Mouse (Mus musculus): ENCODE results near the gene Birc5. TPM values are rescaled to one million over a fixed set of nuclear protein-coding genes. Genes with fewer than 3 reads are reported as not detected.
"Not testable (repeated sequence)": the region's sequence is repeated elsewhere in the genome, so short reads cannot be mapped to it uniquely, and the experiment has no call there.

The Birc5 gene
- polyA plus RNA-seq, 1 experiment: 47.2 TPM

DNA sequence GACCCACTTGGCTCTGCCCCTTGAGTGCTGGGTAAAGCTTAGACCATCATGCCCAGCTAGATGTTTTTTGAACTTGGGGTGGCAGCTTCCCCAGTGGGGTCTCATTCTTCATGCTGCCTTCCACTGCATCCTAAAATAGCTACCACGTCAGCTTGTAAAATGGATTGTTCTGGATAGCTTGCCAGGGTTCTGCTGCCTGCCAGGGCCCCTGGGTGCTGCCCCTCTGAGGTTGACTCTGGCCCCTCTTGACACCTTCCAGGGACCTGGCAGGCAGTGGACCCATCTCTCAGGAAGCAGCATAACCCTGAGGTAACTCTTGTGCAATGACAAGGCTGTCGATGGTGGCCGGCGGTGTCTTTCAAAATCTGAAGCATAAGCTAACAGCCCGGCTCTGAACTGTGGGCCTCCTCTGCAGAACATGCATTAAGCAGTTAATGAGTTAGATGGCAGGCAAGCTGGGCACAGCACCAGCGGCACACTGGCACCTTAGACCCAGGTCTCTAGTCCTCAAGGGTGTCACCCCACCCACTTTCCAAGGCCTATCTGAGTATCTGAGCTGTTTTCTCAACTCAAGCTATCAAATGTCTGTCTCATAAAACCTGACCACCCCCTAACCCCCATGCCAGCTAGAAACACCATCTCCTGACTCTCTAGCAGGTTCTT, 34.2 kb upstream of the Birc5 start:
- no peak overlapping the region for H3K4me3 ChIP-seq (replicated peaks)
- peaks cover 100% of the 10 kb centered on the region for H3K36me3 ChIP-seq (ENCODE audit: control insufficient read depth)
- no peaks in the 10 kb centered on the region for H3K9me3 ChIP-seq (ENCODE audit: control insufficient read depth, low read length)
- TF ChIP-seq TAL1 (IDR thresholded peaks at IDR 0.05; ENCODE audit: low read length) (no peak), GATA1 (IDR thresholded peaks at IDR 0.05; ENCODE audit: low read length) (no peak)
- no peaks in the 10 kb centered on the region for H3K27me3 ChIP-seq (ENCODE audit: control insufficient read depth)
- peaks cover 86% of the 10 kb centered on the region for H3K4me1 ChIP-seq (ENCODE audit: control insufficient read depth)

DNA sequence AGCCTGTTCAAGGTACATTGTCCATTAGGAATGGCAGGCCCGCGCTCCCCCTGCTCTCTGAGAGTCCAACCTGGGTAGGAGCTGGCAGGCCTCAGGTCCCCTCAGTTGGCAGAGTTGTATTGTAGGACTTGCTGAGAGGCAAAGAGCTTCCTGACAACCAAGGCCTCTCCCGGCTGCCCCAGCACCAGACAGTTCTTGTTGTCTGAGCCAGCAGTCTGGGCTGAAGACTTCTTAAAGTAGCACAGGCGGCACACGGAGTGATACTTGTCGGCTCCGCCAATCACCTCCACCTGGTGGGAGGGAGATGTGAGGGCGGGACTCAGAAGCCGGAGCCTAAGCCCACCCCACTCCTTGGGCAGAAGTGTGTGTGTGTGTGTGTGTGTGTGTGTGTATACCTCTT, 33.2 kb upstream of the Birc5 start:
- H3K27me3 ChIP-seq (ENCODE audit: control insufficient read depth); H3K9me3 ChIP-seq (ENCODE audit: control insufficient read depth, low read length); H3K4me3 ChIP-seq (replicated peaks): not testable (repeated sequence)
- peaks cover 100% of the 10 kb centered on the region for H3K36me3 ChIP-seq (ENCODE audit: control insufficient read depth)
- H3K4me1 ChIP-seq (ENCODE audit: control insufficient read depth): peaks cover 82% of the 10 kb centered on the region

DNA sequence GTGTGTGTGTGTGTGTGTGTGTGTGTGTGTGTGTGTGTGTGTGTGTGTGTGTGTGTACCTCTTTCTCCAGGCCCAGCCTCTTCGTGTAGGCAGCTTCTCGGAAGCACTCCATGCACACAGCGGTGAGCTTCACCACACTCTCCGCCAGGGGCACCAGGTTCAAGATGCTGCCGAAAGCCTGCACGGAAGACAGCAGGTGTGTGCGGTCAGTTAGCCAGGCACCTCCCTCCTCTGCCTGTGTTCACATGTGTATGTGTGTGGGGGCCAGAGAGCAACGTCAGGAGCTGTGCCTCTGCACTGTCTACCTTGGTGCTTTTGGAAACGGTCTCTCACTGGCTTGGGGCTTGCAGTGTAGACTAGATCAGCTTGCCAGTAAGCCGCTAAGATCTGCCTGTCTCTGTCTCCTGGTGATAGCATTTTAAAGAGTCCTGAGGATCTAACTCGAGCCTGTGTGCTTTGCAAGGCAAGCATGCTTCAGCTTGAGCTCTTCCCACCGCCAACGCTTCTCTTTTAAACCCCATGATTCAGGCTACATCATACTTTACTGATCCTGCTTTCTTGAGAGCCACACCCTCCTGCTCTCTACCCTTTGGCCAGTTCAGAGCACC, 32.6 kb upstream of the Birc5 start:
- TF ChIP-seq TAL1 (IDR thresholded peaks at IDR 0.05; ENCODE audit: low read length) (no peak), GATA1 (IDR thresholded peaks at IDR 0.05; ENCODE audit: low read length) (no peak)
- Histone ChIP-seq H3K27me3 (ENCODE audit: control insufficient read depth) (no peaks in the 10 kb centered on the region), H3K4me3 (replicated peaks) (no peak overlapping the region), H3K9me3 (ENCODE audit: control insufficient read depth, low read length) (no peaks in the 10 kb centered on the region), H3K36me3 (ENCODE audit: control insufficient read depth) (peaks cover 100% of the 10 kb centered on the region), H3K4me1 (ENCODE audit: control insufficient read depth) (peaks cover 82% of the 10 kb centered on the region)

DNA sequence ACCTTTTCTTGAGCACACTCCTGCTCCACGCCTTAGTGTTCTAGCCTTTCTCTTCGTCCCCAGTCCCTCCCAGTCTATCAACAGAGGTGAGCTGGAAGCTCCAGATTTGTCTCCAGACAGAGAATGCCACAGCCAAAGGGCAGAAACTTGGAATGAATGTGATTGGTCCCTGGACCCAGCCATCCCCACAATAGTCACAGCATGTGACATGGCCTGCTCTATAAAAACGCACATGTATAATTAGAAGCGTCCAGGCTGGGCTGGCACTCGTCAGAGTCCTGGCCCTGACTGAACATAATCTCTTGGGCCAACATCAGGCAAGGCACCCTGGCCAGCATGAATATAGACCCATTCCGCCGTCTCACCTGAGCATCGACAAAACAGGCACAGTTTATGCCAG, 30.0 kb upstream of the Birc5 start:
- peaks cover 100% of the 10 kb centered on the region for H3K36me3 ChIP-seq (ENCODE audit: control insufficient read depth)
- peaks cover 85% of the 10 kb centered on the region for H3K4me1 ChIP-seq (ENCODE audit: control insufficient read depth)
- no peak overlapping the region for H3K4me3 ChIP-seq (replicated peaks)
- TF ChIP-seq TAL1 (IDR thresholded peaks at IDR 0.05; ENCODE audit: low read length) (no peak), GATA1 (IDR thresholded peaks at IDR 0.05; ENCODE audit: low read length) (no peak)
- H3K27me3 ChIP-seq (ENCODE audit: control insufficient read depth): no peaks in the 10 kb centered on the region
- H3K9me3 ChIP-seq (ENCODE audit: control insufficient read depth, low read length): no peaks in the 10 kb centered on the region

DNA sequence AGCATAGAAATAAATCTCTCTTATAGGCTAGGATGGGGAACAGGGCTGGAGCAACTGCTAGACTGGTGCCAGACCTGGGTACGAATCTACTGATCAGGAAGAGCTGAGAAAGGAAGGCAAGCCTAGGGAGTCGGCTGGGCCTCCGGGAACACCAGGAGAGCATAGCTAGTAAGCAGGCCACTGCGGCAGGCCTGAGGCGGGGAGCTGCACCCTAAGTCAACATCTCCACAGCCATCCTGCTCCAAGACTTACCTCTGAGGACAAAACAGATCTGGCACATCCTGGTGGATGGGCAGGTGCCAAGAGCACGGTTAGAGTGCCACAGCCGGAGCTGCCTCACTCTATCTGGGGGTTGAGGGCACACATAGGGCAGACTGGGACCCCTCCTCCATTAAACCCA, 28.9 kb upstream of the Birc5 start:
- Histone ChIP-seq H3K4me3 (replicated peaks) (no peak overlapping the region), H3K9me3 (ENCODE audit: control insufficient read depth, low read length) (no peaks in the 10 kb centered on the region), H3K36me3 (ENCODE audit: control insufficient read depth) (peaks cover 94% of the 10 kb centered on the region), H3K27me3 (ENCODE audit: control insufficient read depth) (no peaks in the 10 kb centered on the region), H3K4me1 (ENCODE audit: control insufficient read depth) (peaks cover 83% of the 10 kb centered on the region)
- TF ChIP-seq GATA1 (IDR thresholded peaks at IDR 0.05; ENCODE audit: low read length) (no peak), TAL1 (IDR thresholded peaks at IDR 0.05; ENCODE audit: low read length) (no peak)

DNA sequence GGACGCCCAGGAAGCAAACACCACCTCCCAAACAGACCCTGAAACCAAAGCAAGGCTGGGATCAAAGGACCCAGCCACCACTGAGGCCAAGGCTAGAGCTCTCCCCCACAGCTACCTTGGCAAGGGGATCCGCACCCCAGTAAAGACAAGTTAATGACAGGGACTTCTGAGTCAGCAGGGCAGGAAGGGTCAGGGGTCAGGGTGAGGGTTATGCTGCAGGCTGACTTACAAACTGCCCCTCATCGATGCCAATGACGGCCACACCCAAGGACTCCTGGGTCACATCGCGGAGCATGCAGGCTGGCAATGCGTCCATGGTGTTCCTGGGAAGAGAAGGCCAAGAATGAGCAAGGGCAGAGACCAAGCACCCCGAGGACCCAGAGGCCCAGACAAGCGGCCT, 27.2 kb upstream of the Birc5 start:
- no peaks in the 10 kb centered on the region for H3K9me3 ChIP-seq (ENCODE audit: control insufficient read depth, low read length)
- no peak overlapping the region for H3K4me3 ChIP-seq (replicated peaks)
- peaks cover 89% of the 10 kb centered on the region for H3K4me1 ChIP-seq (ENCODE audit: control insufficient read depth)
- TF ChIP-seq GATA1 (IDR thresholded peaks at IDR 0.05; ENCODE audit: low read length) (no peak), TAL1 (IDR thresholded peaks at IDR 0.05; ENCODE audit: low read length) (no peak)
- H3K36me3 ChIP-seq (ENCODE audit: control insufficient read depth): peaks cover 77% of the 10 kb centered on the region
- H3K27me3 ChIP-seq (ENCODE audit: control insufficient read depth): no peaks in the 10 kb centered on the region

DNA sequence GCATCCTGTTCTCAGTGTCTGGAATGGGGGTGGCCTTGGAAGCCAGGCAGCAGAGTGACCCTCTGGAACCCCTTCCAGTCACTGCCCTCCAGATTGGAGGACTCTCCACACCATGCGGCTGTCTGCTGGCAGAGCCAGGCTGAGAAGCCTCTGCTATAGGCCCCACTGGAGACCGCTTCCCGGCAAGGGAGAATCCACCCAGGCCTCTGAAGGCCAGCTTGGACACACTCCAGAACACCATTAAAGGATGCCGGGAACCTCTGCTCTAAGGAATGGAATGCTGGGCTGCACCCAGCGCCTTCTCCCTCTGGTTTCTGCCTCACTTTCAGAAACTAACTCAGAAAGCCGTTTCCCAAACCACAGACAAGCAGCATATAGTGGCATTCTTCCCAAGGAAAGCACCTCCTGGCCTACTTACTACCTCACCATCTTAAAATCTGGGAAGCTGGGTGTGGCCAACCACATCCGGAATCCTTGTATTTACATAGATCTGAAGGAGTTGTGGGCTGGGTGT, 26.3 kb upstream of the Birc5 start:
- H3K27me3 ChIP-seq (ENCODE audit: control insufficient read depth): no peaks in the 10 kb centered on the region
- no peak for TF ChIP-seq GATA1 (IDR thresholded peaks at IDR 0.05; ENCODE audit: low read length)
- no peak for TF ChIP-seq TAL1 (IDR thresholded peaks at IDR 0.05; ENCODE audit: low read length)
- H3K4me3 ChIP-seq (replicated peaks): no peak overlapping the region
- no peaks in the 10 kb centered on the region for H3K9me3 ChIP-seq (ENCODE audit: control insufficient read depth, low read length)
- H3K4me1 ChIP-seq (ENCODE audit: control insufficient read depth): peaks cover 91% of the 10 kb centered on the region
- peaks cover 73% of the 10 kb centered on the region for H3K36me3 ChIP-seq (ENCODE audit: control insufficient read depth)

DNA sequence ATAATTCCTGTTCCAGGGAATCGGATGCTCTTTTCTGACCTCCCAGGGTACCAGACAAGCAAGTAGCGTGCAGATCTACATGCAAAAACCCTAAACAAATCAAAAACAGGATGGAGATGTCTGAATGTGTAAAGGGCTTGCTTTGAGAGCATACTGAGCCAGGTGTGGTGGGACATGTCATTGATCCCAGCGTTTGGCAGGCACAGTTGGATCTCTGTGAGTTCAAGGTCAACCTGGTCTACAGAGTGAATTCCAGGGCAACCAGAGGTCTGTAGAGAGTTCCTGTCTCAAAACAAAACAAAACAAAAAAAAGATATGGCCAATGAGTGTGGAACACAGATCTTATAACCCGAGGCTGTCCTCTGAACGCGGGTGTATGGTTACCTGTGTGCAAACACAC, 25.6 kb upstream of the Birc5 start:
- Histone ChIP-seq H3K27me3 (ENCODE audit: control insufficient read depth) (no peaks in the 10 kb centered on the region), H3K9me3 (ENCODE audit: control insufficient read depth, low read length) (no peaks in the 10 kb centered on the region), H3K4me1 (ENCODE audit: control insufficient read depth) (peaks cover 92% of the 10 kb centered on the region), H3K4me3 (replicated peaks) (peak overlapping the region; percentile 86), H3K36me3 (ENCODE audit: control insufficient read depth) (peaks cover 67% of the 10 kb centered on the region)
- no peak for TF ChIP-seq GATA1 (IDR thresholded peaks at IDR 0.05; ENCODE audit: low read length)
- TF ChIP-seq TAL1 (IDR thresholded peaks at IDR 0.05; ENCODE audit: low read length): no peak

DNA sequence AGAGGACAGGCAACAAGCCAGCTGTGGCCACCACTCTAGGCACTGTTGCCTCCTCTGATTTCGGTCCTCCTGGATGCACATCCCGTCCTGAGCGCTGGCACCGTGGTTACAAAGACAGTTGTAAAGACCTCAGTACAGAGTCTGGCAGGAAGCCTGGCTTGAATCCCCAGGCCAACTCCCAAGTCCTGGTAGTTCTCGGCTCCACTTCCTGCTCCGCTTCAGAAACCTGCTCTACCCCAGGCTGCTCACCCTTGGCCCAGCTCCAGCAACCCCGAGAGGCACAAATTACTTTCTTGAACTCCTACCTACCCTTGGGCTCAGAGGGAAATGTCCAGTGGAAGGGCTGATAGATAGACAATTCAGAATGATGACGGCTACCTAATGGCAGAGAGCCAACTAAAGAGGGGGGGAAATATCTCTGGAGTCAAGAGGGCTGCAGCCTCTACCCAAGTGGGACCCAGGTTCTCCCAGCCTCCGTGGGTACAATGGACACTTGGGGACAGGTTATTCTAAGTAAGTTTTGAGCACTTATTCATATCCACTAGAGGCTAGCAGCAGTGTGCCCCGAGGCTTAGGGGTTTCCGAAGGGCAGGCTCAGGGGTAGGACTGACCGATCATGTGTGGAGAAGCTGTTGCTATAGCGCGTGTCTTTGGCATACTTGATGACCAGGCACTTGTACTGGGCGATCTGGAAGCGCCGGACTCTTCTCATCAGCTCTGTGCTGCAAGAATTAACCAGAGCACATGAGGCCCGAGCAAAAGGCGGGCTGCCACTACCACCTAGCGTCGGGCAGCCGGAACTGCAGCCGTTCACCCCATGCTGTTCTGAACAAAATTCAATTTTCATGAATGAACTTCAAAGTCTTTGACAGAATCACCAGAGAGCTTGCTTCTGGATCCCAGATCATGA, 24.7 kb upstream of the Birc5 start:
- TF ChIP-seq GATA1 (IDR thresholded peaks at IDR 0.05; ENCODE audit: low read length): no peak
- TF ChIP-seq TAL1 (IDR thresholded peaks at IDR 0.05; ENCODE audit: low read length): no peak
- H3K27me3 ChIP-seq (ENCODE audit: control insufficient read depth): no peaks in the 10 kb centered on the region
- peak overlapping the region; percentile 86 for H3K4me3 ChIP-seq (replicated peaks)
- H3K9me3 ChIP-seq (ENCODE audit: control insufficient read depth, low read length): no peaks in the 10 kb centered on the region
- peaks cover 60% of the 10 kb centered on the region for H3K36me3 ChIP-seq (ENCODE audit: control insufficient read depth)
- H3K4me1 ChIP-seq (ENCODE audit: control insufficient read depth): peaks cover 92% of the 10 kb centered on the region
